Mouse (Mus musculus) embryonic facial prominence, embryonic 11.5 days (tissue): ENCODE data around the gene Fga. TPM values are rescaled to one million over a fixed set of nuclear protein-coding genes. Genes with fewer than 3 reads are reported as not detected.

Experiments used
- ATAC-seq: fragments of 200-750 bp; cut with Nextera tagmentation; replicated peaks from 2 replicates; pipeline ENCODE4 v1.8.0; 2017; ENCODE audit warnings: low read depth; ENCODE audit not compliant: insufficient number of reproducible peaks, low FRiP score, low TSS enrichment
- DNase-seq: peaks from one replicate; pipeline ENCODE4 v3.0.0-alpha.2; 2015; ENCODE audit warnings: low spot score
- H3K27ac ChIP-seq: fragments of 300-500 bp; sonication (generic); replicated peaks from 2 replicates; pipeline ENCODE4 v1.5.1; 2014; ENCODE audit warnings: mild to moderate bottlenecking, low read depth, low read length, control low read depth
- H3K27me3 ChIP-seq: fragments of 300-500 bp; sonication (generic); 2 replicates; pipeline ENCODE4 v1.6.1; 2014; ENCODE audit warnings: mild to moderate bottlenecking, low read length, moderate library complexity, mixed read lengths; ENCODE audit not compliant: control insufficient read depth, insufficient read depth
- H3K36me3 ChIP-seq: fragments of 300-500 bp; sonication (generic); replicated peaks from 2 replicates; pipeline ENCODE4 v1.6.1; 2014; ENCODE audit warnings: low read depth, mild to moderate bottlenecking, low read length, moderate library complexity, mixed read lengths; ENCODE audit not compliant: control insufficient read depth, insufficient read depth
- H3K4me1 ChIP-seq: fragments of 300-500 bp; sonication (generic); 2 replicates; pipeline ENCODE4 v1.6.1; 2014; ENCODE audit warnings: low read length, mixed read lengths; ENCODE audit not compliant: control insufficient read depth, insufficient read depth
- H3K4me2 ChIP-seq: fragments of 300-500 bp; sonication (generic); 2 replicates; pipeline ENCODE4 v1.6.1; 2014; ENCODE audit warnings: low read depth, mild to moderate bottlenecking, control low read depth, low read length, moderate library complexity
- H3K4me3 ChIP-seq: fragments of 300-500 bp; sonication (generic); 2 replicates; pipeline ENCODE4 v1.5.1; 2014; ENCODE audit warnings: low read depth, low read length, control low read depth
- H3K9ac ChIP-seq: fragments of 300-500 bp; sonication (generic); replicated peaks from 2 replicates; pipeline ENCODE4 v1.6.1; 2014; ENCODE audit warnings: mild to moderate bottlenecking, control low read depth, low read length
- H3K9me3 ChIP-seq: fragments of 300-500 bp; sonication (generic); replicated peaks from 2 replicates; pipeline ENCODE4 v1.6.1; 2016; ENCODE audit warnings: mild to moderate bottlenecking, low read length, inconsistent platforms, mixed read lengths; ENCODE audit not compliant: control insufficient read depth
- WGBS: fragments of 180-500 bp; shearing (Covaris S2); extraction: QIAGEN DNeasy Blood & Tissue Kit; methylation state at CpG from one replicate; pipeline ENCODE4 v1.1.7; 2014; 5-methylcytosine and 5-hydroxymethylcytosine counted together
- polyA plus RNA-seq: library from polyadenylated mRNA; unstranded; fragments of >200 nt; fragmentation: Nextera tagmentation; extraction: Ambion mirVana; gene quantifications from 2 replicates; pipeline ENCODE4 v1.2.1, GENCODE M21; 2014

Fga gene
- polyA plus RNA-seq, 1 experiment from 2014 or later, result not detected

GRCm38 (mm10) chr3:83050661-83051060 lies 24.8 kb downstream of the Fga start:
- H3K4me2 ChIP-seq, result no peak overlapping the region
- no peaks in the 10 kb centered on the region for H3K9me3 ChIP-seq
- H3K27me3 ChIP-seq, result no peaks in the 10 kb centered on the region
- no peak overlapping the region for H3K4me3 ChIP-seq
- no peak for DNase-seq
- ATAC-seq, result no peak
- no peak overlapping the region for H3K9ac ChIP-seq
- H3K4me1 ChIP-seq, result no peaks in the 10 kb centered on the region
- WGBS, result 84% methylated on average over 5 of the region's 5 CpGs
- H3K36me3 ChIP-seq, result no peaks in the 10 kb centered on the region
- H3K27ac ChIP-seq, result no peak overlapping the region

- ATAC-seq (no peak), DNase-seq (no peak)
- Histone ChIP-seq H3K9me3 (no peaks in the 10 kb centered on the region), H3K4me3 (no peak overlapping the region), H3K27me3 (no peaks in the 10 kb centered on the region), H3K9ac (no peak overlapping the region), H3K27ac (no peak overlapping the region), H3K36me3 (no peaks in the 10 kb centered on the region), H3K4me1 (no peaks in the 10 kb centered on the region), H3K4me2 (no peak overlapping the region)
- 82% methylated on average over 5 of the region's 5 CpGs for WGBS
Measured at GRCm38 (mm10) chr3:83052102-83052501, 26.2 kb downstream of the Fga start.

GRCm38 (mm10) chr3:83053126-83053525 lies 27.2 kb downstream of the Fga start:
- no peak overlapping the region for H3K4me2 ChIP-seq
- H3K4me1 ChIP-seq, result no peaks in the 10 kb centered on the region
- H3K27me3 ChIP-seq, result no peaks in the 10 kb centered on the region
- no peaks in the 10 kb centered on the region for H3K9me3 ChIP-seq
- no peak for ATAC-seq
- H3K4me3 ChIP-seq, result no peak overlapping the region
- H3K36me3 ChIP-seq, result no peaks in the 10 kb centered on the region
- no peak for DNase-seq
- no peak overlapping the region for H3K27ac ChIP-seq
- 88% methylated on average over 7 of the region's 7 CpGs for WGBS
- no peak overlapping the region for H3K9ac ChIP-seq

GRCm38 (mm10) chr3:83053758-83054157 lies 27.9 kb downstream of the Fga start:
- Histone ChIP-seq H3K4me1 (no peaks in the 10 kb centered on the region), H3K27ac (no peak overlapping the region), H3K36me3 (no peaks in the 10 kb centered on the region; the same call in 1 of the 2 replicates), H3K4me2 (no peak overlapping the region), H3K27me3 (no peaks in the 10 kb centered on the region), H3K9me3 (no peaks in the 10 kb centered on the region), H3K4me3 (no peak overlapping the region), H3K9ac (no peak overlapping the region)
- 39% methylated on average over 10 of the region's 10 CpGs for WGBS
- ATAC-seq, result no peak
- DNase-seq, result peak; percentile 68

- Histone ChIP-seq H3K9ac (no peak overlapping the region), H3K9me3 (no peaks in the 10 kb centered on the region), H3K4me1 (no peaks in the 10 kb centered on the region), H3K4me3 (peak overlapping the region; percentile 84), H3K36me3 (no peaks in the 10 kb centered on the region; the same call in 1 of the 2 replicates), H3K4me2 (no peak overlapping the region), H3K27me3 (no peaks in the 10 kb centered on the region), H3K27ac (no peak overlapping the region)
- ATAC-seq, result no peak
- DNase-seq, result no peak
- WGBS, result 37% methylated on average over 13 of the region's 13 CpGs
Measured at GRCm38 (mm10) chr3:83054759-83055158, 28.9 kb downstream of the Fga start.

- Histone ChIP-seq H3K9me3 (no peaks in the 10 kb centered on the region), H3K27me3 (no peaks in the 10 kb centered on the region), H3K9ac (peak within 1 kb of the TSS; percentile 83), H3K4me2 (peak within 1 kb of the TSS; percentile 74), H3K4me3 (peak within 1 kb of the TSS; percentile 84), H3K36me3 (peaks cover under 1% of the 10 kb centered on the region; the same call in 1 of the 2 replicates), H3K4me1 (no peaks in the 10 kb centered on the region), H3K27ac (peak within 1 kb of the TSS; percentile 52; the same call in 1 of the 2 replicates)
- ATAC-seq (peak; percentile 98), DNase-seq (peak; percentile 97)
- under 1% methylated on average over 61 of the region's 61 CpGs for WGBS
Measured at GRCm38 (mm10) chr3:83055281-83056038, 29.6 kb downstream of the Fga start, which contains the start of gene Plrg1. Gene Plrg1, plus strand, starts transcription at chr3:83055522.

GRCm38 (mm10) chr3:83057046-83057445 lies 31.2 kb downstream of the Fga start:
- H3K4me3 ChIP-seq, result no peak overlapping the region
- H3K4me1 ChIP-seq, result no peaks in the 10 kb centered on the region
- H3K27me3 ChIP-seq, result no peaks in the 10 kb centered on the region
- H3K4me2 ChIP-seq, result no peak overlapping the region
- 95% methylated on average over 2 of the region's 2 CpGs for WGBS
- H3K27ac ChIP-seq, result no peak overlapping the region
- ATAC-seq (no peak), DNase-seq (no peak)
- no peaks in the 10 kb centered on the region for H3K9me3 ChIP-seq
- no peak overlapping the region for H3K9ac ChIP-seq
- peaks cover 3% of the 10 kb centered on the region; the same call in 1 of the 2 replicates for H3K36me3 ChIP-seq

- H3K4me3 ChIP-seq, result no peak overlapping the region
- WGBS, result 94% methylated on average over 9 of the region's 9 CpGs
- ATAC-seq (no peak), DNase-seq (no peak)
- no peaks in the 10 kb centered on the region for H3K4me1 ChIP-seq
- no peak overlapping the region for H3K27ac ChIP-seq
- no peaks in the 10 kb centered on the region for H3K9me3 ChIP-seq
- no peaks in the 10 kb centered on the region for H3K27me3 ChIP-seq
- peaks cover 5% of the 10 kb centered on the region for H3K36me3 ChIP-seq
- H3K4me2 ChIP-seq, result no peak overlapping the region
- no peak overlapping the region for H3K9ac ChIP-seq
Measured at GRCm38 (mm10) chr3:83067920-83068319, 42.0 kb downstream of the Fga start.
